Mouse (Mus musculus): ENCODE measurements around the gene Cdk5rap2.

Gene Cdk5rap2

GRCm38 (mm10) chr4:70260419-70260807, 149.8 kb downstream of the Cdk5rap2 start:
- DNase-seq (ENCODE audit: extremely low spot score): no peak

DNA sequence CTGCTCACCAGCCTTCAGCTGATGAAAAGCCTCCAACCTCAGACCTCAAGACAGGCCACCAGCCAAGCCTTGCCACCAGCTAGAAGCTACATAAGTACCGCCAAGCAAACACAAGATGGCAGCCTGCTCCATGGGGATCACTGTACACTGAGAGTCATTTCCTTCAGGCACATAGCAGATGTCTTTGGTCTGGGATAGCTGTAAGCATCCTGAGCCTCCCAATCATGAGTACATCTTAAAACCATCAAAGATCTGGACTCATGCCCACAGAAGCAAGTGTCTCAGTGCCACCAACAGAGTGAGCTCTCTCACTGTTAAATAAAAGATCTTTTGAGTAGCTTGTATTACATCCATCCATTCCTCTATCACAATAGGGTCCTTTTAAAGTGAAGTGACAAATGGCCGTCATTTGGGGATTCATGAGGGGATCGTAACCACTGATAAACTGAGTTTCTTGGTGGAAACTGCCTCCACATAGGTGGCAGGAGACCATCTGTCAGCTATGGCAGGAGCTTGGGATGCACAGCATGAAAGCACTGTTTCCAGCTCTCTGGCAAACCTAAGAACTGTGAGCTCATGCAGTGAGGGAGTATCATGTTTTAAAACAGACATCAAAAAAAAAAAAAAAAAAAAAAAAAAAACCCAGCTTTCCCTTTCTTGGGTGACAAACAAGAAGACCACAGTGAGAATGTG, 150.4 kb downstream of the Cdk5rap2 start:
- no peak for DNase-seq (ENCODE audit: extremely low spot score)

DNA sequence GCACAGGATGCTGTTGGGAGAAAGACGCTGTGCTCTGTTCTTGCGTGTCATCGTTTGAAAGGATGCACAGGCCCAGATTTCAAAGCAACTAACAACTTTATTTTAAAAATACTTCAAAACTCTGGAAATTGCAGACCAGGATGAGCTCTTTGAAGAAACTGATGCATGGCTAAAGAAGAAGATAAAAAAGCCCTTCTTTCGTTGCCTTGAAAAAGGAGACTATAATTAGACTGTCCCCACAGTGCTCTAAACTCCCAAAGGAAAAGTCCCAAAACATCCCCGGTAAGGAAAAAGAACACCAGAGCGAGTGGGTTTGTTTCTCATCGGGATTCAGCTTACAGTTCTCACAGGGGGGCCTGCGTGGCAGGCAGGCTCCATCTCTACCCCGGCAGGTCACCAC, 151.4 kb downstream of the Cdk5rap2 start:
- DNase-seq (ENCODE audit: extremely low spot score): no peak

GRCm38 (mm10) chr4:70258205-70258604, 152.0 kb downstream of the Cdk5rap2 start:
- no peak for DNase-seq (ENCODE audit: extremely low spot score)

- no peak for DNase-seq (ENCODE audit: extremely low spot score)
Observed at GRCm38 (mm10) chr4:70251782-70252181, 158.5 kb downstream of the Cdk5rap2 start.

DNA sequence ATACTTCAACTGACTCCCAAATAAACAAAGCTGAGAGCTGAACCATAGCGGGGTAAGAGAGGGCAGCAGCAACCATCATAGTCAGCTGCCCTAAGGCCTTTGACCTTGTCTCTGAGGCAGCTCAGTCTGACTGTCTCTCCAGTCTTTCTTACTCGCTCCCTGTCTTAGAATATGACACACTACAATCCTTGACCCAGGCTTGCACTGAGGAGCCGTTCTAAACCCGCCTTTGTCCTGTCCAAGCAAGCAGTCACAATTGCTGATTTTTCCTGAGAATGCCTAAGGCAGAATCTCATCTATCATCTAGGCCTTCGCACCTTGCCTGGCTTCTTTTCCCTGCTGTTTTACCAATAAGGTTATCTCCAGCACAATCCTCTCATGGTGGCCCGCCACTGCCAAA, 164.5 kb downstream of the Cdk5rap2 start:
- DNase-seq (ENCODE audit: extremely low spot score): no peak

DNA sequence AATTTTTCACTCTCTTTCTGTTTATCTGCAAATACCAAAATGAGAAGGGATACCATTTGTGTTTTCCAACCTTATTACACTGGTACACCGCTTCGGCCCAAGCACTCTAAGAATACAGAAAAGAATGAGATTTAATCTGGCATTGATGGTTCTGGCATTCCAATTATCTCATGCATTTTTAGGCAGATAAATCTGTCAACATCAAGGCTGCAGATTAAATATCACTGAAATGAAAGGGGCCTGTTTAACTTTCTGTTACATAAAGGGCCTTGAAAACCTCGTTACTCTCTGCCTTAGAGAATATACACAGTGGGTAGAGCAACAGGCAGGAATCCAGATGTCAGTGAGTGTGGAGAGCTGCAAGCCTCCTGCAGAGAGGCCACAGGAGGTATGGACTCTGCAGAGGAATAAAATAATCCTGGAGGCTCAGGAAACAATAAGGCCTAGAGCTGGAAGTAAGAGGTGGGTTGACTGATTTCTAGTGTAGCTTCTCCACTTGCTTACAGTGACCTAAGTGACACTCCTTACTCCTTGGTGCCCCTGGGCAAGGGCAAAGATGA, 166.6 kb downstream of the Cdk5rap2 start:
- no peak for DNase-seq (ENCODE audit: extremely low spot score)

DNA sequence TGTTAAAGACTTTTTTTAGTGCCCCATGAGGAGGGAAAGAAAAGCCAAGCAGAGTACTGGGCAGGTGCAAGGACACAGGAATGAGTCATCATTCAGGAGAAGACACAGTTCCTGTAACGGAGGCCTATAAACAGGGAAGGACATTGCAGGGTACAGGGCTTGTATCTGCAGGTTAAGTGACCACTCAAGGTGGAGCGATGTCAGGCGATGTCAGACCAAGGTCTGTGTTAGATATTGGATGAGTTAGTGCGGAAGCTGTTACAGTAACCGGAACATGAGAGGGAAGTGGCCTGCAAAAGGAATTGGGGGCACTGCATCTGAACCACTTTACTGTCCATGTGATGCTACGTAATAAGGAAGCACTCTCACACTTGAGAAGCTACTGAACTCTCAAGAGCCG, 170.5 kb downstream of the Cdk5rap2 start:
- DNase-seq (ENCODE audit: extremely low spot score): no peak

- no peak for DNase-seq (ENCODE audit: extremely low spot score)
Observed at GRCm38 (mm10) chr4:70238862-70239261, 171.4 kb downstream of the Cdk5rap2 start.

- no peak for DNase-seq (ENCODE audit: extremely low spot score)
Observed at GRCm38 (mm10) chr4:70232383-70232782, 177.9 kb downstream of the Cdk5rap2 start.

DNA sequence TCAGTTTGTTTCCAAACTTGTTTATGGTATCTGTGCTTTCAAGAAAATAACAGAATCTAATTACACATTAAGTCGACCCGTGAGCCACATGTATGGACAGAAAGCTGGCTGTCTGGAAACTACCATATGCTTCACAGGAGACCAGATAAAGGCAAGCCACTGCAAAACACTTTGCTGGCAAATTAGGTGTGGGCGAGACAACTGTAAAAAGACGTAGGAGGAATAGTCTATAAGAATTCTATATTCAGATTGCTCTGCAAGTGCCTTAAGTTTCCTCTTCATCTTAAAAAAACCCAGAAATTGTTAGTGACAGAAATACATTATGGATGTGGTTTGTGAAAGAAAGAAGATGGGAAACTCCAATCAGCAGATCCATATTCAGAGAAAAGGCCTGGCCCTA, 180.4 kb downstream of the Cdk5rap2 start:
- DNase-seq (ENCODE audit: extremely low spot score): no peak

DNA sequence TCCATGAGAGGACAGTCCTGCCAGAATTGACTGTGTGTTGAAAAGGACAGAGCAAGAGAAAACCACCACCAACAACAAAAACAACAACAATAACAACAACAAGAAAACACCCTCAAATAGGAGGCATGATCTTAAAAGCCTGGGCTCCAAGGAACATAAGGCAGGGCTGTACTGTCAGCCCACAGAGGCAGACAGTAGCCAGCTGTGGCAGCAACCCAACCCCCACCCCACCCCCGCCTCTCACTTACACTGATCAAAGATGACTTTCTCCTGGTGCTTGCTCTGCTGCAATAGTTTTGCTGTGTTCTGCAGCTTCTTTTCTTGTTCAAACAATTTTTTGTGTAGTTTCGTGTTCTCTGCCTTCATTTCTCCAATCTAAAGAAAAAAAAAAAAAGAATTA, 181.9 kb downstream of the Cdk5rap2 start:
- DNase-seq (ENCODE audit: extremely low spot score): no peak

- DNase-seq (ENCODE audit: extremely low spot score): no peak
Observed at GRCm38 (mm10) chr4:70227667-70228066, 182.6 kb downstream of the Cdk5rap2 start.

GRCm38 (mm10) chr4:70224503-70224902, 185.7 kb downstream of the Cdk5rap2 start:
- no peak for DNase-seq (ENCODE audit: extremely low spot score)

DNA sequence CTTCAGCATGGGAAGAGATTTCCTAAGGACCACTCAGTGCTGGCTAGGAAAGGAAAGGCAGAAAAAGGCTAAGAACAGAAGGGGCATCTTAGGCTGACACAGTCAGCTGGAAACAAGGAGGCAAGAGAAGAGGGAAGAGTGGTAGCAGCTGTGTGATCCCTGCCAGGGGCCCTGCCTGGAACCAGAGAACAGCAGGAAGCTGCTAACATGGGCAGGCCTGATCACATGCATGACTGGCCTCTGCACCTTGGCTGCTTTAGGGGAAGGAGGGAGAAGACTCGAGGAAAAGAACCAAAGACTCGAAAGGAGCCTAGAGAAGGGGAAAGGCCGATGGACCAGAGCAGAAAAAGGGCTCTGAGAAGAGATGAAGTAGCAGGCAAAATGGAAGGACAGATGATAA, 188.4 kb downstream of the Cdk5rap2 start:
- DNase-seq (ENCODE audit: extremely low spot score): no peak

- no peak for DNase-seq (ENCODE audit: extremely low spot score)
Observed at GRCm38 (mm10) chr4:70221370-70221769, 188.9 kb downstream of the Cdk5rap2 start.

DNA sequence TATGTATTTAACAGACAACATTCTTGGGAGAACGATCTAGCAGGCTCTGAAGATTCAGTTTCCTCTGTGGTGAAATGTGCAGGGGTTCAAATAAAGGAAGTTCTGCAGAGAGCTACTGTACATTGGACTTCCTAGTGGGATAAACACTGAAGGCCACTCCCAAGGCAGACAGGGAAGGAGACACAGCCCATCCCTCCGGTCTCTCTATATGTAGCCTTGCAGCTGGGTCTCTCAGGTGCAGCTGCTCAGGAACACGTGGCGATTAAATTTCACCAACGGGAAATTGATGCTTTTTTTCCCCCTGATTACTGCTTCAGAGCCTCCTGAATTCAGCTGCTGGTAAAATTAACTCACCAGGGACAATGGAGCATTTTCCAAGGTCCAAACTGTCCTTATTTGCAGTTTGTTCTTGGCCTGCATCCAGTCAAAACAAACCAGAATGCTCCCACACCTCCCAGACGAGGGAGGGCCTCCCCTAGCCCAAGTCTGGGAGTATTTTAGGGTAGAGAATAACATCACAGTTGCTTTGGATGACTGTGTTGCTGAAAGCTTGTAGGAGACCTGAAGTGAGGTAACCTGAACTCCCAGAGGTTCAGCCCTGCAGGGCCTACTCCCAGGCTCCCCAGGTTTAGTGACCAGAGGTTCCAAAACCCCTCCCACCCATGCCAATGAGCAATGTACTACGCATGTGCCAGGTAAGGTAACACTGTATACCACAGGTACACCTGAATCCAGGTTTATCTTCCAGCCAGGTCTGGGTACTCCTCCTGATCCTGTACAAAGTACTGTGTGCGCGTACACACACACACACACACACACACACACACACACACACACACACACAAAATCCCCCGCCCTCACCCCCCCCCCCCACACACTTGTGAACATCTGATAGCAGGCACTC, 189.7 kb downstream of the Cdk5rap2 start:
- no peak for DNase-seq (ENCODE audit: extremely low spot score)

DNA sequence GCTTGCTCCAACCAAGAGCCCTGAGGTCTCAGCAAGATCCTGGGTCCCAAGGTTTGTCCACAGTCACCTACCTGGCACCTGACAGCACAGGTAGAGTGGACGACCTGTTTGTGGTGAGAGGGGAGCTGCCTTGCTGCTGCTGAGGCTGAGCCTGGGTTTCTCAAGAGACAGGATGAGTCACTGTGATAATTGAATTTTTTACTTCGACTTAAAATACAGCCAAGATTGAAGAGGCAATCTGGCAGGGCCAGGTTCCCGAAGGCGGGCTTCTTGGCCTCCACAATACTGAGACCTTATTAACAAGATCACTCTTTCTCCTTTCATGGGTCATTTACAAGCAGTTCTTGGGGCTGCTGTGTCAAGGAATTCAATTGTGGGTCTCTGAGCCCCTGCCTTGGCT, 190.5 kb downstream of the Cdk5rap2 start:
- DNase-seq (ENCODE audit: extremely low spot score): no peak

GRCm38 (mm10) chr4:70185971-70186370, 224.3 kb downstream of the Cdk5rap2 start:
- DNase-seq (ENCODE audit: extremely low spot score): no peak
